Mouse (Mus musculus) cerebellum, adult 18-20 months (tissue): ENCODE measurements around the gene Slc36a2.
"Not testable (repeated sequence)": the region's sequence is repeated elsewhere in the genome, so short reads cannot be mapped to it uniquely, and the experiment has no call there.

Experiments used
- DNase-seq, 2 experiments: peaks; one replicate each; pipeline ENCODE4 v3.0.0; 2021

Gene Slc36a2

GRCm38 (mm10) chr11:55131077-55131742 is 53.7 kb downstream of the Slc36a2 start:
- no peak for DNase-seq

DNA sequence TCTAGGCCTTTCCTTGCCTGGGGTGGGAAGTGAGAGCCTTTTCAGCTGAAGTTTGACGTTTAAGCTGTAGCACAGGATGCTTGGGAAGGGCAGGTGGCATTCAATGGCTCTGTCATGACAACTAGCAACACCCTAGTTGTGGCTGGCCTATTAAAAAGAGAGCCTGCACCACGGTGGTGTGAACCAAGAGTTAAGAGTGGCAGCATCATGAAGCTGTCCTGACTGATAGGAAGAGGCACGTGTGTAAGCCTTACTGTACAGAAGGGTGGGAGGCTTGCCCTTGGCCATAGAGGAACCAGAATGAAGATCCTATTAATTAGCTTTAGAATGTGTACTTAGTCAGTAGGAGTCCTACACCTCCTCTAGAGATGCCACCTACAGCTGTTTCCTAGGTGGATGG is 56.5 kb downstream of the Slc36a2 start:
- DNase-seq: no peak

GRCm38 (mm10) chr11:55127937-55128336 is 56.9 kb downstream of the Slc36a2 start:
- no peak for DNase-seq

DNA sequence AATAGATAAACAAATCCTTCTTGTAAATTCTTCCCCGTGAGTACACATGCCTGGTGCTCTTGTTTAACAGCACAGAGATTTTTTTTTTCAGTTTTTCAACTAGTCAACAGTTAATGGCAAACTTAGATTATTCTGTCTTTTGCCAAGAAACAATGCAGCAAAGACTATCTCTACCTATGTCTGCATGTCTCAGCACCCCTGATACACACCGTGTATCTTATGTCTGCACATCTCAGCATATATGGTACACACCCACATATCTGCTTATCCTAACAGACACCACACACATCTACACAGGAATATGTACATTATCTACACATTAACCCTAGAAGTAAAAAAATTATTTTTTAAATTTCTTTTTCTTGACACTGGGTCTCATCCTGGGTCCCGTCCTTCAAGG is 58.2 kb downstream of the Slc36a2 start:
- no peak for DNase-seq

DNA sequence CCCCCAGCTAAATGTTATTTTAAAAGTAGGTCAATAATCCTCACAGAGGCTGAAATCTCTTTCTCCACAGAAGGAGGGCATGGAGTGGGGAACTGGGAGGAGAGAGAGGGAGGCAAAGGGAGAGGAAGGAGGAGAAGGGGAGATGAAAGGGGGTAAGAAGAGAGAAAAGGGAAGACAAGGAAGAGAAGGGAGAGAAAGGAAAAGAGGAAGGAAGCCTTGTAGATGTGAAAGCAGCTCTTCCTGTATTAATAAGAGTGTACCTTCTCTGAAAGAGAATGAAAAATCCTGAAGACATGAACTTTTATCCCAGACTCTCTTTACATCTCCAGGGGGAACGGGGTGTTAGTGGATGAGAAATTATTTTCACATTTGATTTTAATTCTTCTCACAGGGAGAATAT is 63.4 kb downstream of the Slc36a2 start:
- no peak for DNase-seq

- DNase-seq: no peak
These were observed 64.0 kb downstream of the Slc36a2 start for GRCm38 (mm10) chr11:55120821-55121271.

DNA sequence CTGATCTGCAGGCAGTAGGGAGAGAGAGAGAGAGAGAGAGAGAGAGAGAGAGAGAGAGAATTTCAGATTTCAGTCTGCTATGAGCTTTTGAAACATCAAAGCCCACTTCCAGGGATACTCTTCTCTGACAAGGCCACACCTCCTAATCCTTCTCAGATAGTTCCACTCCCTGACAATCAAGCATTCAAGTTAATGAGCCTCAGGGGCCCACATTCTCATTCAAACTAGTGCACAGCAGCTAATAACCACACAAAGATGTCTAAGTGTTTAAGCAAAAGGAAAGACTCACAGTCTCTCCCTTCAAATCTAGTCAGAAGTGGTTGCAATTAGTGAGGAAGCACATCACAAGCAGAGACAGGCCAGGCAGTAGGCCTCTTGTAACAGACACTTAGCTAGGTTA is 64.6 kb downstream of the Slc36a2 start:
- no peak for DNase-seq

DNA sequence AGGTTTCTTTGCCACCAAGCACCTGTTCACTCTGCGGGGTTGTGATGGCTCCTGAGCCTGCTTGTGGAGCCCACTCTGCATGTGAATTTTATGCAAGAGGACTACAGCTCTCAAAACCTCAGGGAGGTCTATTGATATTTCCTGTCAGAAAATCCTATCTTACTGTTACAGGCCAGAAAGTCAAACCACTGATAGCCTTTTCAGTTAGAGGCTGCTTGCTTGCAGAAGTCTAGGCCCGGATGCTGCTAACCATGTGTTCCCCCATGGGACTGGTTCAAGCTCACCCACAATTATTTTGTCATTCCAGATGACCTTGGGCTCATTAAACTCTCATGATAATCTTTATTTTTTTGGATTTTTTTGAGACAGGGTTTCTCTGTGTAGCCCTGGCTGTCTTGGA is 67.8 kb downstream of the Slc36a2 start:
- no peak for DNase-seq

DNA sequence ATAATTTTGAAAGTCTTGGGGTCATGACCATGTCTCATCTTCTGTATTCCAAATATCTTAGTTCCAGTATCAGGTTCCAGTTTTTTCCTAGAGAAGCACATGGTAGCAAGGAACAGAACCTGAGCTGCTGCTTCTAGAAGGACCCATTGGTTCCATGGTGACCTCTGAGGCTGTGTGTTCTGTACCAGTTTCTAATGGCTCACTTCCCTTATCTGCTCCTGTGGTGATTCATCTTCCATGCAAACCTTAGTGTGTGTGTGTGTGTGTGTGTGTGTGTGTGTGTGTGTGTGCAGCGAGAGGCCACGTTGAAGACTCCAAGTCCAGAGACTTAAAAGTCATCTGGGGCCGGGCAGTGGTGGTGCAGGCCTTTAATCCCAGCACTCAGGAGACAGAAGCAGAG is 68.9 kb downstream of the Slc36a2 start:
- DNase-seq: no peak

DNA sequence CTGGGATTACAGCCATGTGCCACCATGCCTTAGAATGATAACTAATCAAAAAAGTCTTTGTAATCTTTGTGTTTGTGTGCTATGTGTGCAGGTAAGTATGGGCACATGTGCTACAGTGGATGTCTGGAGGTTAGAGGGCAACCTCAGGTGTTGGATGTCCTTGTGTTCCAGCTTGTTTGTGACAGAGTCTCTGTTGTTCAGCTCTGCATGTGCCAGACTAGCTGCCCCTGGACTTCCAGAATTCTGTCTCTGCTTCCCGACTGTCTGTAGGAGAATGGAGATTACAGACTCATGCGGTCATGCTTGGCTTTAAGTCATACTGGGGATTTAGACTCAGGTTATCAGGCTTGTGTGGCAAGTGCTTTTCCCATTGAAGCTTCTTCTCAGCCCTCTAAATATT is 70.6 kb downstream of the Slc36a2 start:
- no peak for DNase-seq

DNA sequence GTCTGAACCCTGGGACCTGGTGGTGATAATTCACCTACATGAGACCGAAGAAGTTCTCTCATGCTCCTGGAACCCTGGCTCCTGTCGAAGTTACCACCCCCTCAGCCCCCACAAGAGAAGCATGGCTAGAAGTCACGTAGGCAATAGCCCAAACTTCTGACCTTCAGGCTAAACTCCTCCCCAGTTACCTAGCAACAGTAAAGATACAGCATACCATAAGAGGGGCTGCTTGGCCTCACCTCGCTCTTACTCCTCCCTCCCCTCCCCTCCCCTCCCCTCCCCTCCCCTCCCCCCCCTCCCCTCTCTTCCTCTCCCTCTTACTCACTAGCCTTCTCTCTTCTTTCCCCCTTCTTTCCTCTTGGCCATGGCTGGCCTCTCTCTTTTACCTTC is 71.0 kb downstream of the Slc36a2 start:
- not testable (repeated sequence) for DNase-seq

DNA sequence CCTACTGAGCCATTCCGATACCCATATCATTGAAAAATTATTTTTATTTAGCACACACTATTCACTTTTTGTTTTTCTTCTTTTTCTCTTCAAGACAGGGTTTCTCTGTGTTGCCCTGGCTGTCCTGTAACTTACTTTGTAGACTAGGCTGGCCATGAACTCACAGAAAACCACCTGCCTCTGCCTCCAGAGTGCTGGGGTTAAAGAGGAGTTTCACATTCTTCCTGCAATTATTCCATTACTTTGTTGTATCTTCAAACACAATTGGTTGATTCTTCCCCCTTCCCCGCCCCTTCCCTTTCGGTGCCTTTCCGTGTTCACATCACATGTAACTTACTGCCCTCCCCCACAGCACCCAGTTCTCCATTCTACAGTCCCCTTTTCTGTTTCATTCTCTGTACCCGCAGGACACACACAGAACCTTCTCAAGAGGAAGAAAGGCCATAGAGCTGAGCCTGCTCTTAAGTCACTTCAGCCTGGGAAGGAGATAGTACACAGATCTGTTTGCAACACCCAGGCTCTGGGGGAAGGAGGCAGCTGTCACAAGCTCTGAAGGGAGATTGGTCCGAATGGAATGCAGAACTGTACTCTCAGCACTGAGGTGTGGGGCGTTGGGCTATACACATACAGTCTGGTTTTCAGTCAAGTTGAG is 71.5 kb downstream of the Slc36a2 start:
- DNase-seq: no peak

DNA sequence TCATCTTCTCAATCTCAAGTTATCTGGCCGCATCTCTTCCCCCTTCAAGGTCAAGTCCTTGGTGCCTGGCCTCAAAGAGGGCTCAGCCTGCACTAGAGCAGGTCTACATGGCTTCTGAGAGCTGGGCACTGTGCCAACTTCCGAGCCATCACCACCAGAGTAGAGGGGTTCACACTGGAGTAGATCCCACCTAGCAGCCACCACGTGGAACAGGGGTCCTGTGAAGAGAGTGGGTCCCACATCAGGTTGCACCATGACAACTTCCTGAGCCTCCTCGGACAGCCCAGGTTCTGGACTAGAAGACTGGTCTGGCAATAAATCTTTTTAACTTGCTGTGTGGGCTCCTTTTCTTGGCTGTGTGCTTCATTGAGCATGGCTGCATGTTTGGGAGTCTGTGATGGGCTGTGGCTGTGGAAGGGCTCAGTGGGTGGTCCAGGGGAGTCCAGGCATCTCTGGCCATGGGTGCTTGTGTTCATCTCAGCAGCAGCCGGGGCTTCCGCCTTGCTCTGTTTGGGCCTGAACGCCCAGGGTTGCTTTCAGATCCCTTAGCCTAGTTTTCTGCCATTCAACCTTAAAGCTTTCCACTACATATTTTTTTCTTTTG is 74.2 kb downstream of the Slc36a2 start:
- peak in 1 of 2 experiments; percentile 28 for DNase-seq

DNA sequence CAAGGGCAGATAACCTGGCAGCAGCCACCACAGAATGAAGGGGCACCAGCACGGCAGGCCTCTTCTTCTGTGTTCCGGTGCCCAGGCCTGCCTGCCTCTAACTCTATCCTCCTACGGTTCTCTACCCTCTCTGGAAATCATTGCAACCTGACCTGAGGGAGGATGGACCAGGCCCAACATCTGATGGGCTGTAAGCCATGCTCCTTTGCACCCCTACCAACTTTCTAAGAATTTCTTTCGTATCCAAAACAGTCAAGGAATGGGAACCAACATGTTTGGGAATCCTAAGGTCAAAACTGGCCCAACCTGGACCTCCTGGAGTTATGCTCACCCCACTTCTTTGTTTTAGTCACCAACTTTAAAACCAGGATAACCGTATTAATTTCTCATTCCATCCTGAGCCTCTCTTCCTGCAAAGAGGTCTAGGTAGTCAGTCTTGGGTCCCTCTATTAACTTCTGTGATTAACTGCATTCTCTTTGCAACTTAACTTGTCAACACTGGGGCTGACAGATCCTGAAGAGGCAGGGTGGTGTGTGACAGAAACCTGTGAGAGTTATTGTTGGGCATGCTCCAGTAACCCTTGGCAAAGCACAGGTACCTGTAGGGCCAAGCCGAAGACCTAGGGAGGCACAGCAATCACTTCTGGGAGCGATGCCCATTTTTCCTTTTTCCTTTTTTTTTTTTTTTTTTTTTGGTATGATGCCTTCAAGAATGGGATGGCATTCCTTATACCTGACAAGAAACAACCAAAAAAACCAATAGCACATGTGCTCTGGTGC is 75.2 kb downstream of the Slc36a2 start:
- peak; percentile 26 to 38 for DNase-seq
